Mouse (Mus musculus) CH12.LX (cell line): Measurements from ENCODE around the gene Rspry1.

Experiments
- IRF4 ChIP-seq: IDR thresholded peaks from 2 replicates; pipeline ENCODE4 v1.6.1; 2014; ENCODE audit warnings: low read depth, mild to moderate bottlenecking, inconsistent platforms, low read length, improper control_type of control experiment
- MEF2A ChIP-seq: IDR thresholded peaks from 2 replicates; pipeline ENCODE4 v1.6.1; 2014; ENCODE audit warnings: low read depth, mild to moderate bottlenecking, inconsistent platforms, low read length, improper control_type of control experiment, borderline replicate concordance
- POLR2A ChIP-seq: IDR thresholded peaks from 2 replicates; pipeline ENCODE4 v1.6.1; 2011; ENCODE audit warnings: low read depth, mild to moderate bottlenecking, improper control_type of control experiment, low read length

DNA sequence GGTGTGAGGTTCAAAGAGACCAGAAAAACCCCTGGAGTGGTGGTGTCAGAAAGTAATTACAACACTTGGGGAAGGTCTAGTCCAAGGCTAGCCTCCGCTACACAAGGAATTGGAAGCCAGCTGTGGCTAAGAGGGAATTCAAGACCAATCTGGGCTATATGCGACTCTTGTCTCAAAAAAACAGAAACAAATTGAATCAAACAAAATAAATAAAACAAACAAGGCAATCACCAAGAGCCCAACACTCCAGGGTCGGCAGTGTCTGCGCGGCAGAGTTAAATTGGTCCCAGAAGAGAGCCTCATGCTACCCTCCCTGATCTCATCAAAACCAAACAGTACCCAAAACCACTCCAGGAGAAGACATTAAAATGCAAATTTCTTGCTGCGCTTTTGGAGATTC lies 93.0 kb downstream of the Rspry1 start:
- no peak for TF ChIP-seq POLR2A
- TF ChIP-seq IRF4: no peak; the same call in 1 of the 2 replicates
- 0 out of 2 replicates have a peak, but pooled peaks have one; percentile 8 for TF ChIP-seq MEF2A
